Mouse (Mus musculus) neural tube, embryonic 10.5 days (tissue): Measurements from ENCODE around the gene Acat2.
"Not testable (repeated sequence)": the region's sequence is repeated elsewhere in the genome, so short reads cannot be mapped to it uniquely, and the experiment has no call there.

Source experiments
- DNase-seq: peaks from one replicate; pipeline ENCODE4 v3.0.0-alpha.2; 2017; ENCODE audit warnings: low spot score; ENCODE audit errors: extremely low spot score

Acat2 gene

DNA sequence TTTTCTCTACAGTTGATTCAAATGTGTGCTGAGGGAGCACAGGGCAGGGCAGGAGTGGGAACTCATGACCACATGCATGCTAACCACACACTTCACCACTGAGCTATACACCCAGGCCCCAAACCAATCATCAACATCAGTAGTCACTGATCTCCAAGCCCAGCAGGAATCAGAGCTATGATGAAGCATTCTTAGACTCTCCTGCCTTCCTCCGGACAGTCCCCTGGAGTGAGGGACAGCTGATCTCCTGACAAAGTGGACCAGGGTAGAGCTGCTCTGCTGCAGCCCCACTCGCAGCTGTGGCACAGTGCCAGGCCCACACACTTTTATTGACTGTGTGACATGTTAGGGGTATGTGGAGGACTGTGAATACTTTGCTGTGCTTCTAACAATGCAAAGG is 1.2 kb downstream of the Acat2 start:
- not testable (repeated sequence) for DNase-seq

DNA sequence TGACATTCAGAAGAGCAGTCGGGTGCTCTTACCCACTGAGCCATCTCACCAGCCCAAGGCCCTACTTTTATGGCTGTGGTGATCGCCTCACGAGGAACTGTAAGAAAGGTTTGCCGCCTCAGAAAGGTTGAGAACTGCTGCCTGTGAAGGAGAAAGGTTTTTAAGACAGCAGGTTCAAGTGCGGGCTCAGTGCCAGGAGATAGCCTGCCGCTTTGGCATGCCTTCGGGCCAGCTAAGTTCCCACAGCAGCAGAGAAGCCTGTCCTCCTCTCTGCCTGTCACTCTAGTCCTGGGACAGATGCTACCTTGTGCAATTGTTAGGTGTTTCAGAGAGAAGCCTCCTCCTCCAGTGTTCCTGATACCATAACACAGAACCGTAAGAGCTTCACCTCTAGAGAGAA is 3.9 kb downstream of the Acat2 start:
- DNase-seq: no peak

DNA sequence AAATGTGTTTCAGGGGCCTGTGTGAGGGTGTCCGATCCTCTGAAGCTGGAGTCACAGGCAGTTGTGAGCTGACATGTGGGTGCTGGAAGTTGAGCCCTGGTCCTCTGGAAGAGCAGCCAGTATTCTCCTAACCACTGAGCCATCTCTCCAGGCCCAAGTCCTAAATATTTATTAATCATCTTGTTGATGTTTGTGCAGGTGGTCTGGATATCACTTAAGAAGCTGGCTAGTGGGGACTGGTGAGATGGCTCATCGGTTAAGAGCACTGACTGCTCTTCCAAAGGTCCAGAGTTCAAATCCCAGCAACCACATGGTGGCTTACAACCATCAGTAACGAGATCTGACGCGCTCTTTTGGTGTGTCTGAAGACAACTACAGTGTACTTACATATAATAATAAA is 10.9 kb downstream of the Acat2 start:
- DNase-seq: no peak

DNA sequence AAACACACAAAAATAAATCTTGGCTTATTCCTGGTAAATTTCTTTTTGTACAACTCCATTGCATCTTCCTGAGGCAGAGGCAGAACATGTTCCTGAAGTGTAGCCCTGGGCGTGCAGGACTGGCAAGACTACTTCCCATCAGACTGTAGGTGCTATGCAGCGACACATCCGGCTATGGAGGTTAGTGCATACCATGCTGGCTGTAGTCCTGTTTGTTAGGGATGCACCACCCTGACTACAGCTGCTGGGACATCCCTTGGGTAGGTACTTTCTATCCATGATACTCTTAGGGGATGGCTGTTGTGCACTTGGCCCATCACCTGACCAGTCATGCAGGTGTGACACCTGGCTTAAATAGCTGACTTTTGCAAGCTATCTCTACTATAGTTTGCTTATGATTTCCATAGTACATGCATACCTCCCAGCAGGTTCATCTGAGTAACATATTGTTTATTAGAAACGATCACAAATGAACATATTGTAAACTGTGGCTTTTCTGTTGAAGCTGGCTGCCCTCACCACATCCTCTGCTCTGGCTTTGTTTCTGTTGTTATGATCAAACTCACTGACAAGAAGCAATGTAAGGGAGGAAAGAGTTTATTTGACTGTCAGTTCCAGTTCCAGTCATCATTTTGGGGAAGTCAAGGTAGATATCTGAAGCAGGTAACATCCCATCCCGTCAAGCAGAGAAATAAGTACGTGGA is 17.9 kb downstream of the Acat2 start:
- DNase-seq: no peak

DNA sequence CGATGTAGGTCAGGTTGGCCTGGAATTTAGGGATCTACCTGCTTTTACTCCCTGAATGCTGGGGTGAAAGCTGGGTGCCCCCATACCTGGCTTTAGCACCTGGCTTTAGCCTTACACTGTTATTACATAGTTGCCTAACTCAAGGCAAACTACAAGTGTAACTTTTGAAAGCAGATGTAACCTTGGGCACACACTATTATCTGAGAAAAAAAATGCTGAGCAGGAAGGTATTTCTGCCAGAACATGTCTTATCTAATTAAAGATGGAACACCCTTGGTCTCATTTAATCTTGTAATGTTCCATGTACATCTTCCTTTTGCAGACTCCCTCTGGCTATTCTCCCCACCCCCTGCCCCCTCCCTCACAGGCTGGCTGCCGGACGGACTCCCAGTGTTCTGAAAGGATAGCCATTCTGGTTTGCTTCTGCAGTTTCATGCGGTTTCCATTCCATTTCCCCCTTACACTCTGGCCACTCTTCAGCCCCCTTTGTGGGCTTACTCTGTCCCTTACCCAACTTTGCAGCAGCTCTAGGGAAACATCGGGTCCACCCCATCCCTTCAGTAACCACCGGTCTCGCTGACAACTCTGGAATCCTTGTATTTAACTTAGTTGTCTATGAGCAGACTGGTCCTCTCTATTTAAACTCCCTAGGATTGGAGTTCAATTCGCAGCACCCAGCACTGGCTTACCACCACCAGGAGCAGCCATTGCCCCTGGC is 18.8 kb downstream of the Acat2 start:
- no peak for DNase-seq

DNA sequence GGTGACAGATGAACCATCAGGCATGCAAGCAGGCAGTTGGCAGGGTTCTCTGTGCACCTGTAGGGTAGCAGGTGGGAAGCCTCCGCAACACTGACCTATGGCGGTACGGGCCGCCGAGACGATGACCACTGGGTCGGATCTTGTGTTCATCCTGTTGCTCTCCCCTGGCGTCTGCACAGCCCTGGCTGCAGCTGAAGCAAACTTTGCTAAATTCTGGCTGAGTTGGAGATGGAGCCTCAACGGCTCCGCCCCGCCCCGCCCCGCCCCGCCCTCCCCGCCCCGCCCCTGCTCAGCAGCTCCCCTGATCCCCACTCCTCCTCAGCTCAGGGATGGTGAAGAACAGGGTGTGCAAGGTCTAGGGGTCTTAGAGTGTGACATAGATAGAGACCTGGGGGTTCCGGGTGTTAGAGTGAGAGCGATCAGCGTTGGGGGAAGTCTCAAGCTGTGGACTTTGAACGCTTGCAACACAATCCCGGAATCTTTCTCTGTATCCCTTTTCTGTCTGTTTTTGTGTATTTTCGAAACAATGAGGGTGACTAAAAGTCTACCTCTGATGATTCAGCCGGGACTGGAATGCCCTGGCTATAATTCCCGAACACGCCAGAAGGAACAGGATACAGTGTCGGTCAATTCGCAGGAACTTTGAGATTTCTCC is 20.3 kb downstream of the Acat2 start, which contains the start of gene Acat3:
Acat3 (minus strand) TSS at position 450 of the 655 bp plus-strand sequence.
- no peak for DNase-seq

DNA sequence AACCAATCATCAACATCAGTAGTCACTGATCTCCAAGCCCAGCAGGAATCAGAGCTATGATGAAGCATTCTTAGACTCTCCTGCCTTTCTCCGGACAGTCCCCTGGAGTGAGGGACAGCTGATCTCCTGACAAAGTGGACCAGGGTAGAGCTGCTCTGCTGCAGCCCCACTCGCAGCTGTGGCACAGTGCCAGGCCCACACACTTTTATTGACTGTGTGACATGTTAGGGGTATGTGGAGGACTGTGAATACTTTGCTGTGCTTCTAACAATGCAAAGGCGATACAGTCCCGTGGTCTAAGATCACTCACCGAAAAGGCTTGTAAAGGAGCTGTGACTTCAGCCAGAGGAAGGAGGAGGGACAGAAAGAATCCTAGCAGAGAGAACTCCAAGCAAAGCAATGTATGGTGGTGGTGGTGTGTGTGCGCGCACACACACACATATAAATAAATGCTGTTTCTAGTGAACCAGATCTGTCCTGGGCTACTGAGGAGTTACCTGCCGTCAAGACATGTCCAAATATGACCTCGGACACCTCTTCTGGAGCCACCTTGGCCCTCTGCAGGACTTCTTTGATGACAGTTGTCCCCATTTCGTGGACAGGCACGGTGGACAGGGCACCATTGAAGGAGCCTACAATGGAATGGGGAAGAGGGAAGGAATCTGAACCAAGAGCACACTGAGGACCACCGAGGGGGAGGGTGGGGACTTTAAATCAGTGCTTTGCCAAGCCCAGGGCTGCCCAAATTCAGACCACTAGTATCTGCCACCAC is 21.0 kb downstream of the Acat2 start:
- not testable (repeated sequence) for DNase-seq

DNA sequence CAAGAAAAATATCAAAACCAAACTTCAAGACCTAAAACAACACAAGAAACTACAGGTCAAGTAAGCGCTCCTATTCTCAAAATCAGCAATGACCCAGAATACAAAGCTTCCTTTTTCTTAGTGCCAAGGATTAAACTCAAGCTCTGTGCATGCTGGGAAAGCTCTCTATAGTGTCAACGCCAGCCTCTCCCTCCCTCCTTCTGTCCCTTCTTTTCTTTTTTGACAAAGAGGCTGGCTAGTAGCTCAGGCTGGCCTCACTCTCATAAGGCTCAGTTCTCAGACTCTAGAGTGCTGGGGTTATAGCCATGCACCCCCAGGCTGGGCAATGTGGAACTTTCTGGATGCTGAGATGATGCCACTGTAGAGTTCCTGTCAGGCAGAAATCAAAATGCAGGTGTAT is 22.5 kb downstream of the Acat2 start:
- DNase-seq: no peak

DNA sequence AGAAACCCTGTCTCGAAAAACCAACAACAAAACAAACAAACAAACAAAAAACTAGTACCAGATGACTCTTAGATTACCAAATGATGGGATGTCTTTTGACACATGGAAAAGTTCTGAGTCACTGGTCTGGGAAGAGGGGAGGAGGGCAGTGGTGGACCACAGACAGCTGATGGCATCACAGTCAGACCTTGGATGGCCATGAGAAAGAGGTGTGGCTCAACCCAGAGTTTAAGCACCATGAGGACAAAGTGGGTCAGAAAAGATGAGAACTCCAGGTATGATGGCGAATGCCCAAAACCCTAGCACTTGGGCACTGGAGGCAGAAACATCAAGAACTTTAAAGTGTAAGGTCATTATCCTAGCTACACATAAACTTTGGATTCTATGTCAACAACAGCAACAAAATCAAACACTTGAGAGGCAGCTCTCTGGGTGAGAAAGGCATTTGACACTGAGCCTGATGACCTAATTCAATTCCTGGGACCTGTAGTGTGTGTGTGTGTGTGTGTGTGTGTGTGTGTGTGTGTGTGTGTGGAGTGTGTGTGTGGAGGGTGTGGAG is 23.1 kb downstream of the Acat2 start:
- no peak for DNase-seq

DNA sequence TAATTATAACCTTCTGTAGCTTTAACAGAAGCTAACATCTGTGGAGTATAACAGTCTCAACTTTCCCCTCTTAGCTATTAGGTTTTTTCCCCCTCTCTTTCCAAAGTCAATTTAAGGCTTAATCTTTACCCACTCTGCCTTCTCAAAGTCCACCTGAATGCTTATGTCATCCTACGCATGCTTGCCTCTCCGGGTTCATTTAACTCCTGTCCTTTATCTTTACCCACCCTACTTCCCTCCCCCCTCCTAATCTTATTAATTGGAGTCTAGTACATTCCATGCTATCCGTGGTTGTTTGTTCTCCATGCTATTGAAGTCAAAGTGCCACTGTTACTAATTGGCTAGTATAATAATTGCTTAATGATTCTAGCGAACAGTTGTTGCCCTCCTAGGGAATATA is 24.8 kb downstream of the Acat2 start:
- DNase-seq: no peak

DNA sequence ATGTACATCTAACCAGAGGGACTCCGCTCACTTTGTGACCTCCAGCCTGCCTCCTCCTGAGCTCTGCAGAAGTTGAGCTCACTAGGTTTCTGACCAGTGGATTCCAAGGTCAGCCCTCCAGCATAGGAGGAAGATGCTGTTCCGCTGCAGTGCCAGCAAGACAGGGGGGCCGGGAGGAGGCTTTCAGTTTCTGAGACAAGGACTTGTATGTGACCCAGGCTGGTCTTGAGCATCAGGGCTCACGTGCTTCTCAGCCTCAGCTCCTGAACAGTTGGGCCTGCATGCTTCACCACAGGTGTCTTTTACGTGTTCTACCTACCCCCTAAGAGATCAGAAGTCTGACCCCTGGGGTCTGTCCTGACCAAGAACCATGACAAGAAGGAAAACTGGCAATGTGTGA is 29.0 kb downstream of the Acat2 start:
- not testable (repeated sequence) for DNase-seq

DNA sequence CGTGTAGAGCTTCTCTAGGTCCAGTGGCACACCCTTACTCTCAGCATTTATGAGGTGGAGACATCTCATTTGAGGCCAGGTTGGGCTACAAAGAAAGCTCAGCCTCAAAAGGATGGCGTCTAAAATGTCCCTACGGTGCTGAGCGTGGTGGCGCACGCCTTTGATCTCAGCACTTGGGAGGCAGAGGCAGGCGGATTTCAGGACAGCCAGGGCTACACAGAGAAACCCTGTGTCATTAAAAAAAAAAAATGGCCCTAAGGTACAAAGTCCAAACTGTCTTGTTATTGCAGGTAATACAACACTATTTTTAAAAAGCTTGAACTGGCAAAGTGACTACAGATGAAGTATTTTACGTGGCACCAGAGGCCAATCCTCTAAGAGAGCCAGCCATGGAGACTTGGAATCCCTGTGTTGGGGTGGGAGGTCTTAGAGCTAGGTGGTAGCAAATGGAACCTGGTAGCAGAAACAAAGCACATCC is 34.8 kb downstream of the Acat2 start:
- DNase-seq: no peak

DNA sequence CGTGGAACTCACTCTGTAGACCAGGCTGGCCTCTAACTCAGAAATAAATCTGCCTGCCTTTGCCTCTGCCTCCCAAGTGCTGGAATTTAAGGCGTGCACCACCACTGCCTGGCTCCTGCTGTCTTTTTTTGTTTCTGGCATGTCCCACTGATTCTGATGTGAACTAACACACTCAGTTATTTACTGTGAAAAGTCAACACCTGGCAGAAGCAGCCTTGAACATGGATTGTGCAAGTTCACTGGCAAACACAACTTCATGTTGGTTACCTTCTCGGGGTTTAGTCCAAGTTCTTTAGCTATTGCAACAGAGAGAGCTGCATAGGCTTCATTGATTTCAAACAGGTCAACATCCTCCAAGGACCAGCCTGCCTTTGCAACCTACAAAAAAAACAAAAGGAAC is 35.5 kb downstream of the Acat2 start:
- DNase-seq: no peak

DNA sequence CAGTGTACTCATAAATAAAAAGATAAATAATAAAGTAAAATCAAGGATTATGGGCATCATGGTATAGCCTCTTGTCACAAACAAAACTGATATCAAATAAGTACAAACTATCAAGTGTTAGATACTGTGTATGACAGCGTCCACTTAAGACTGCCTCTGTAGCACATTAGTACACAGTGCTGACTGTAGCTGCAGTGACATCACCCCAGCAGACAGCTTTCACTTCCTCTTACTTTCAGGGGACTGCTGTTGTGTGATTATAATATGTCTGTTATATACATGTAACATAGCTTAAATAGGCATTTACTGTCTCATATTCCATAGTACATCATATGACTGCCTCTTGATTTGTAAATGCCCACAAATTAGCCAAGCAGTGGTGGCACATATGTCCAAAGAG is 39.5 kb downstream of the Acat2 start:
- DNase-seq: no peak

DNA sequence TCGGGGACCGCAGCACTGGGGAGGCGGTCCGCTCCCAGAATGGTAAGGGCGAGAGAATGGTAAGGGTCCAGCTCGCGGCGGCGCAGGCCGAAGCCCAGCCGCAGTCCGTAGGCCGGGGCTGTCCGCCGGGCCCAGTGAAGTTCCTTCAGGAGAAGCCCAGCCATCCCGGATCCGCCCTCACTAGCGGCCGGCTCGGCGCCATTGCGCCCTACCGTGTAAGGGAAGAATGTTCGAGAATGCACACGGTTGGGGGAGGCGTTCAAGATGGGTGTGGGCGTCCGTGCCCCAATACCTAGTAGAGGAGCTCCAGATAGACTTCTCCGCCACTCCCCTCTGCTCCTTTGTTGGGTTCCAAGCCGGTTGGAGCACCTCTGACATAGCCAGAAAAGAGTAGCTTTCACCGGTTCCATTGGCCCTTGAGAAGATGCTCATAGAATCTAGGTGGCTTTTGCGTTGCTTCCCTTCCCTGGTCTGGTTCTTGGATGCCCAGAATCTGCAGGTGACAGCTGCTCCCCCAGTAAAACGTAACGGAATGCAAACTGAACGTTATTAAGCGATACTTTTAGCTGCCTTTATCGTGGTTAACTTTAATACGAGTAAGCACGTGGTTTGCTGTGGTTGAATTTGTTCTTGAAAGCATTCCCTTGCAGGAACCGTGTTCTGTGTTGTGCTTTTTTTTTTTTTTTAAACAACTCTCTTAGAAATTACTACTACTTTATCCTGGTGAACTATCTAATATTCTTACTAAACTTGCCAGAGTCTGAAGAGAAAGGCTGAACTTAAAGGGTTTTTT is 43.8 kb downstream of the Acat2 start:
- DNase-seq: no peak

DNA sequence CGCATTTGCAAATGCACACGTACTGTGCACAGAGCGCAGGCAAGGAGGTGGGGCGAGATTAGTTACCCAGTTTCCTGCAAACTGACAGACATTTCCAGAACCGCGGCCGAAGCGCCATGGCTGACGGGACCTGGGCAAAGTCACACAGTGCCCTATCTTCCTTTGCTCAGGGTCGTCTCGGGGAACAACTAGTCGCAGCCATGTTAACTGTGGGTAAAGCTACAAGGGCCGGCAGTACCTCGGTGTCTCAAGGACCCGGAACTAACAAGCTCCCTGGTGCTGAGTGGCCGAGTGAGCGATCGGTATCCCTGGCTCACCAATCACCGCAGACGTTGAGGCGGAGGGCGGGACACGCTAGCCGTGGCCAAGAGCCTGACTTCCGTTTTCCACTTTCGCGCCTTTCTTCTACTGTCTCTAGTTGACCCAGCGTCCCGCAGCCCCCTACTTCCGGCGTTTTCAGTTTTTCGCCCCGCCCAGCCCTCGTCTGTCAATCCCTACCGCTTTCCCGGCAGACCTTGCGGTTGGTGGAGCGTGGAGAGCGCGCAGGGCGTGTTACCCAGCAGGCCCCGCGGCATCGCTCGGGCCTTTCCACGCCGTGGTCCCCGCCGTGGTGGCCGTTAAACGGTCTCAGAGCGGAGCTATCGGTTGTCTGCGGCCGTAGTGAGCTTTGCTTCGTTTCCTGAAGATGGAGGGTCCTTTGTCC is 44.5 kb downstream of the Acat2 start, which contains the start of gene Mrpl18:
Mrpl18 (minus strand) TSS at position 465 of the 703 bp plus-strand sequence.
- peak; percentile 99 for DNase-seq

DNA sequence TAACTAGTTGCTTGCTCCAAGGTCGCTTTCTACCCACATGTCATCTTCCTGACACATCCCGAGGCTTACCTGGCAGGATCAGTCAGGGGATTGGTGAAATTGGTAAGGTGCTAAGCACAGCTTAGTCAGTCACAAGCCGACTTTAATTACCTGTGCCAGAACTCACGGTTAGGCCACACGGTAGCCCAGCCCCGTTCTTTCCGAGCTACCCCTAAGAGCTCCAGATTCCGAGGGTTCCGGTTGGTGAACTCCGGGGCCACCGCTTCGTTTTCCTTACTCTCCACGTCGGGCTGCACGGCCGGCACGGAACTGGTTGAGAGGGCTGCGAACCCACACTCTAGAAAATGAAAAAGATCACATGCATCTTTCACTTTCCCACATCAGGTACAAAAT is 45.1 kb downstream of the Acat2 start, which contains the start of gene Tcp1:
Tcp1 (plus strand) TSS at position 214 of the 393 bp plus-strand sequence.
- no peak for DNase-seq

DNA sequence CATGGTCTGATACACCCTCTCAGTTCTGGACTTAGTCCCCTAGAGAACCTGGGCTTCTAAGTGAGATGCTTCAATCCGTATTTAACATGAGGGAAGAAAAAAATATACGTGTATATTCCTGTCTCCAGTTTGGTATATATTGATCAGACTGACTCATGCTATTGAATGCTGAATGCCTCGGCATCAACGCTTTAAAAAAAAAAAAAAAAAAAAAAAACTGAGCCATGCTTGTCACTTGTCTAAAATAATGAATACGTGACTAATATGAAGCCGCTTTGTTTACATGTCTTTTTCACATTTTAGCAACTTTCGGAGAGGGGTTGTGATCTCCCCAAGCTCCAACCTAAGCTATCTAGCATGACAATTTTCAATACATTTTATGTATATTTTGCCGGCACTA is 50.2 kb downstream of the Acat2 start:
- DNase-seq: no peak
